Mouse (Mus musculus): Measurements from ENCODE around the gene Naif1.

Gene Naif1

GRCm38 (mm10) chr2:32501754-32502324 is 51.6 kb downstream of the Naif1 start:
- no peak for DNase-seq (ENCODE audit: low spot score)

DNA sequence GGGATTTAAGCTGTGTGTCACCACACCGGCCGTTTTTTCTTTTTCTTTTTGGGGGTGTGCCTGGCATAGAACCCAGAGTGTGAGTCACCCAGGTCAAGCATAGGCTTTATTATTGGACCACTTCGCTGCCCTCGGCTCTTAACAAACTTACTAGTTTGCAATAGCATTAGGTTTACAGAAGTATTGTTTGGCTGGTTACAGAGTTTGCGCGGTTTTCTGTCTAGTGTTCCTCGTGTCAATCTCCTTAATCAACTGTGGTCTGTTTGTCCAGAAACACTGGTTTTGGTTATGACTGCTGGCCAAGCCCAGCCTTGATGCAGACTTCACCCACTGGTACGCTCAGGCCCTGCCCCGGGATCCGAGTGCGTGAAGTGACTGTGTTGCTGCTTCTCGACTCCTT is 52.6 kb downstream of the Naif1 start:
- no peak for DNase-seq (ENCODE audit: low spot score)

- no peak for DNase-seq (ENCODE audit: low spot score)
Measured at GRCm38 (mm10) chr2:32503588-32503987, 53.3 kb downstream of the Naif1 start.

DNA sequence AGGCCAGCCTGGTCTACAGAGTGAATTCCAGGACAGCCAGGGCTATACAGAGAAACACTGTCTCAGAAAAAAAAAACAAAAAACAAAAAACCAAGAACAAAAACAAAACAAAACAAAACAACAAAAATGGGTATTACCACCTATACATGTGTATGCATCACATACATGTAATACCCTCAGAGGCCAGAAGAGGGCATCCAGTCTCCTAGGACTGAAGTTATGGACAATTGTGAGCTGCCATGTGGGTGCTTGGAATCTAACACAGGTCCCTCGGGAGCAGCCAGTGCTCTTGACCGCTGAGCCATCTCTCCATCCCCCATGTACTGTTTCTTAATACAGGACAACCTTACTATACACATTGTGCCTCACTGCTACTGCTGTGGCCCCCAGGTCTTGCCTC is 55.3 kb downstream of the Naif1 start:
- DNase-seq (ENCODE audit: low spot score) = no peak

All from ovary, postnatal 36 days (tissue).